In the genomic region with DNA sequence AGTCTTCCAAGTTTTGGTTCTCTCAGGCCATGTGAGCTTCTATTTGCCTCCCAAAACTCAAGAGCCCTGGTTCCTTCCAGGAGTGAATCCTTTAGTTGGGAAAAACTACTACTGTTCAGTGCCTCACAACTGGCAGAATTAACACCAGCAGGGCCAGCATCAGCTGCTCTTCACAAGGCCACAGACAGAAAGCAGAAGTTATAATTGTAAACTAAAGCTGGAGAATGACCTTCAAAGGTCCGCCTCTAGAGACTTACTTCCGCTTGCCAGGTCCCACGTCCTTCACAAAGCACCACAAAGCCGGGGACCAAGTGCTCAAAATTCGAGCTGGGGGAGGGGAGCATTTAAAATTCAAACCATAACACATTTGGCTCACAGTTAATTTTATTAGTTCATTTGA, we compare ENCODE assay signal across 22 mouse cellular contexts. TPM values are rescaled to one million over a fixed set of nuclear protein-coding genes. Genes with fewer than 3 reads are reported as not detected.
A peak's percentile ranks its signal among the peaks of the same experiment; 100 is the strongest.
DNase-seq lines count a peak whose midpoint lies in the region; ATAC-seq and TF ChIP-seq lines count a peak whose summit lies in the region.
"Had no signal": no experiment of that assay in that cellular context is flagged by ENCODE, and none has a peak within 500 bp of the region (broad histone marks: within the 10 kb centered on the region; RNA-seq: fewer than 3 reads in every experiment).

No protein-coding gene starts in this region.

- H3K9ac ChIP-seq in lung, embryonic 16.5 days (ENCODE audit: low read length): no peak overlapping the region
- H3K9ac ChIP-seq in CH12.LX (ENCODE audit: insufficient read depth, low read depth): peak overlapping the region; percentile 35
- H3K9ac ChIP-seq in forebrain, embryonic 11.5 days (ENCODE audit: low read length): no peak overlapping the region
- H3K9ac ChIP-seq: embryonic facial prominence, embryonic 12.5 days; forebrain, embryonic 12.5 days; limb, embryonic 15.5 days had no signal

- no peak for ATAC-seq in lung, embryonic 16.5 days (ENCODE audit: low read depth)
- ATAC-seq in megakaryocyte, adult 5-6 weeks (ENCODE audit: poor library complexity, severe bottlenecking): peak; percentile 85
- ATAC-seq in forebrain, embryonic 11.5 days (replicated peaks; ENCODE audit: low FRiP score): no peak
- ATAC-seq: hindbrain, embryonic 16.5 days had no signal

- dilution Hi-C loops in CH12.LX (cut with MboI; ENCODE audit: extremely low pct_ligation_motif_present, extremely low pct_unique_long_range_greater_than_20kb, low sequenced_read_pairs): no loop called here

- no peak for TF ChIP-seq CTCF in CH12.LX (conservative IDR thresholded peaks at IDR 0.05 in 1 of 2, IDR thresholded peaks at IDR 0.05 in 1 of 2; ENCODE audit: low read depth in 2 of 2, low read length in 2 of 2)

- no peaks in the 10 kb centered on the region for H3K9me3 ChIP-seq in lung, embryonic 16.5 days (ENCODE audit: control insufficient read depth, low read length)
- H3K9me3 ChIP-seq in CH12.LX (replicated peaks; ENCODE audit: low read length): no peaks in the 10 kb centered on the region
- H3K9me3 ChIP-seq in forebrain, embryonic 11.5 days (ENCODE audit: control insufficient read depth, low read length): no peaks in the 10 kb centered on the region
- H3K9me3 ChIP-seq: embryonic facial prominence, embryonic 12.5 days; forebrain, embryonic 12.5 days; limb, embryonic 15.5 days; megakaryocyte, embryonic 14.5 days had no signal

- TF ChIP-seq RAD21 in CH12.LX (IDR thresholded peaks at IDR 0.05; ENCODE audit: low read depth, low read length): no peak

- H3K4me3 ChIP-seq in lung, embryonic 16.5 days (ENCODE audit: low read length): no peak overlapping the region
- peak overlapping the region in 1 of 3 experiments; percentile 37 for H3K4me3 ChIP-seq in CH12.LX (replicated peaks in 1 of 3; ENCODE audit: low read depth in 2 of 3, low read length in 2 of 3, poor library complexity in 1 of 3)
- H3K4me3 ChIP-seq in forebrain, embryonic 11.5 days (ENCODE audit: low read depth, low read length): no peak overlapping the region
- H3K4me3 ChIP-seq: embryonic facial prominence, embryonic 12.5 days; forebrain, embryonic 12.5 days; limb, embryonic 15.5 days had no signal

- no peak overlapping the region for H3K4me2 ChIP-seq in lung, embryonic 16.5 days (ENCODE audit: low read depth, low read length)
- H3K4me2 ChIP-seq in CH12.LX (ENCODE audit: insufficient read depth, low read depth, poor library complexity, severe bottlenecking): peak overlapping the region; percentile 94
- no peak overlapping the region for H3K4me2 ChIP-seq in forebrain, embryonic 11.5 days (ENCODE audit: low read depth, low read length, severe bottlenecking)
- H3K4me2 ChIP-seq: embryonic facial prominence, embryonic 12.5 days; forebrain, embryonic 12.5 days; limb, embryonic 15.5 days had no signal

- no peak for DNase-seq in lung, postnatal 10 days
- DNase-seq in A20 (ENCODE audit: low read depth, low spot score) (peak; percentile 86), CH12.LX (ENCODE audit: extremely low read depth) (peak; percentile 61)
- no peak for DNase-seq in cerebellum, postnatal 10 days
- no peak for DNase-seq in left cerebral cortex, adult 11 months (ENCODE audit: low spot score)
- DNase-seq in forebrain, embryonic 11.5 days (ENCODE audit: low spot score): no peak
- DNase-seq: cerebellum, postnatal 14 days; heart, postnatal 10 days; right cerebral cortex, postnatal 14 days had no signal

- H3K79me2 ChIP-seq in CH12.LX (replicated peaks; ENCODE audit: control insufficient read depth, extremely low read depth, insufficient read depth, poor library complexity, severe bottlenecking): no peaks in the 10 kb centered on the region

- TF ChIP-seq EP300 in CH12.LX (IDR thresholded peaks at IDR 0.05; ENCODE audit: low read length): 0 out of 2 replicates have a peak, but pooled peaks have one; percentile 7

- peaks cover 10% of the 10 kb centered on the region for H3K4me1 ChIP-seq in lung, embryonic 16.5 days (replicated peaks; ENCODE audit: control insufficient read depth, insufficient read depth, low read length)
- H3K4me1 ChIP-seq in CH12.LX (ENCODE audit: control insufficient read depth in 1 of 2, insufficient read depth in 2 of 2): peaks cover 2 to 21% of the 10 kb centered on the region in 2 experiments; a peak in 3 of 4 replicates
- no peaks in the 10 kb centered on the region for H3K4me1 ChIP-seq in forebrain, embryonic 11.5 days (replicated peaks; ENCODE audit: control insufficient read depth, insufficient read depth, low read length)
- H3K4me1 ChIP-seq: embryonic facial prominence, embryonic 12.5 days; forebrain, embryonic 12.5 days; limb, embryonic 15.5 days had no signal

- in situ Hi-C loops in CH12.LX (cut with MboI; ENCODE audit: low pct_ligation_motif_present, low pct_unique_long_range_greater_than_20kb, low sequenced_read_pairs): no loop called here

- no peaks in the 10 kb centered on the region for H3K36me3 ChIP-seq in lung, embryonic 16.5 days (ENCODE audit: control insufficient read depth, insufficient read depth, low read length)
- no peaks in the 10 kb centered on the region for H3K36me3 ChIP-seq in CH12.LX (replicated peaks in 1 of 2; ENCODE audit: control insufficient read depth in 1 of 2, insufficient read depth in 1 of 2, low read length in 1 of 2)
- H3K36me3 ChIP-seq in forebrain, embryonic 11.5 days (ENCODE audit: control insufficient read depth, insufficient read depth, low read length): no peaks in the 10 kb centered on the region
- H3K36me3 ChIP-seq: embryonic facial prominence, embryonic 12.5 days; forebrain, embryonic 12.5 days; limb, embryonic 15.5 days had no signal

- no peaks in the 10 kb centered on the region for H3K27me3 ChIP-seq in lung, embryonic 16.5 days (ENCODE audit: control insufficient read depth, insufficient read depth, low read depth, low read length)
- no peaks in the 10 kb centered on the region for H3K27me3 ChIP-seq in CH12.LX (replicated peaks)
- H3K27me3 ChIP-seq in forebrain, embryonic 11.5 days (ENCODE audit: control insufficient read depth, insufficient read depth, low read length): no peaks in the 10 kb centered on the region
- H3K27me3 ChIP-seq: embryonic facial prominence, embryonic 12.5 days; forebrain, embryonic 12.5 days; limb, embryonic 15.5 days; megakaryocyte, embryonic 14.5 days had no signal

- WGBS in lung, embryonic 16.5 days: 44% methylated on average over 5 of the region's 5 CpGs
- 69% methylated on average over 5 of the region's 5 CpGs for WGBS in forebrain, embryonic 11.5 days

- peak overlapping the region; percentile 31; the same call in 1 of the 2 replicates for H3K27ac ChIP-seq in lung, embryonic 16.5 days (ENCODE audit: low read length)
- no peak overlapping the region for H3K27ac ChIP-seq in CH12.LX (ENCODE audit: insufficient read depth, low read depth)
- H3K27ac ChIP-seq in forebrain, embryonic 11.5 days (ENCODE audit: low read depth, low read length): no peak overlapping the region
- H3K27ac ChIP-seq: embryonic facial prominence, embryonic 12.5 days; forebrain, embryonic 12.5 days; limb, embryonic 15.5 days had no signal

- no peak for TF ChIP-seq POLR2A in CH12.LX (IDR thresholded peaks at IDR 0.05; ENCODE audit: low read depth, low read length)

TF ChIP-seq in CH12.LX, 34 proteins besides CTCF, POLR2A, EP300 and RAD21 (continues in another document):
- TF ChIP-seq NELFE (IDR thresholded peaks at IDR 0.05; ENCODE audit: low read depth, low read length) (peak; percentile 15; the same call in 1 of the 2 replicates), ELF1 (IDR thresholded peaks at IDR 0.05; ENCODE audit: low read depth, low read length) (peak; percentile 48), ZC3H11A (IDR thresholded peaks at IDR 0.05; ENCODE audit: low read depth, low read length) (no peak)

RNA-seq across cellular contexts. Expression of a gene that starts 0.6 kb away (rescaled TPM):
- polyA plus RNA-seq in lung, embryonic 16.5 days (2015; fragmentation: Nextera tagmentation; extraction: Ambion mirVana): 0.75 and 1.4 TPM in 2 replicates
- total RNA-seq in CH12.LX (2012; rRNA removed): 2.4 and 4.0 TPM in 2 replicates
- 3.0 and 6.6 TPM in 2 replicates for total RNA-seq in CH12.LX (2014; rRNA removed)
- polyA plus RNA-seq in CH12.LX (2012; ENCODE audit: insufficient read length, low read depth): 2.9 and 3.5 TPM in 2 replicates
- total RNA-seq in megakaryocyte, adult 5-6 weeks (2015): not detected in 2 replicates
- not detected in 2 replicates for total RNA-seq in megakaryocyte, adult 5-6 weeks (2017)
- not detected in 2 replicates for polyA plus RNA-seq in forebrain, embryonic 11.5 days (2014; fragmentation: Nextera tagmentation; extraction: Ambion mirVana)
- total RNA-seq: heart, adult 18-20 months; heart, postnatal 10 days; layer of hippocampus, adult 18-20 months; left cerebral cortex, postnatal 10 days had no signal
- polyA plus RNA-seq: brain, embryonic 14.5 days; embryonic facial prominence, embryonic 12.5 days; hindbrain, embryonic 16.5 days; neural tube, embryonic 14.5 days; urinary bladder, adult 2 months had no signal

RNA-seq across cellular contexts. Expression of a gene that starts 13.9 kb away (rescaled TPM):
- polyA plus RNA-seq in lung, embryonic 16.5 days (2015; fragmentation: Nextera tagmentation; extraction: Ambion mirVana): 0.10 and 0.26 TPM in 2 replicates
- total RNA-seq in CH12.LX (2012; rRNA removed) (0.13 TPM in 1 of 2 replicates, not detected in the other), CH12.LX (2014; rRNA removed) (0.14 and 0.67 TPM in 2 replicates)
- polyA plus RNA-seq in CH12.LX (2012; ENCODE audit: insufficient read length, low read depth): 0.33 TPM in 1 of 2 replicates, not detected in the other
- 0.71 and 1.3 TPM in 2 replicates for total RNA-seq in megakaryocyte, adult 5-6 weeks (2015)
- 0.04 TPM in 1 of 2 replicates, not detected in the other for total RNA-seq in megakaryocyte, adult 5-6 weeks (2017)
- polyA plus RNA-seq in forebrain, embryonic 11.5 days (2014; fragmentation: Nextera tagmentation; extraction: Ambion mirVana): 0.72 and 1.7 TPM in 2 replicates
- polyA plus RNA-seq: urinary bladder, adult 2 months had no signal

RNA-seq across cellular contexts. Expression of a gene that starts 26.7 kb away (rescaled TPM):
- polyA plus RNA-seq in lung, embryonic 16.5 days (2015; fragmentation: Nextera tagmentation; extraction: Ambion mirVana): not detected in 2 replicates
- total RNA-seq in CH12.LX (2012; rRNA removed) (not detected in 2 replicates), CH12.LX (2014; rRNA removed) (not detected in 2 replicates)
- polyA plus RNA-seq in CH12.LX (2012; ENCODE audit: insufficient read length, low read depth): not detected in 2 replicates
- not detected in 2 replicates for total RNA-seq in megakaryocyte, adult 5-6 weeks (2015)
- total RNA-seq in megakaryocyte, adult 5-6 weeks (2017): not detected in 2 replicates
- polyA plus RNA-seq in forebrain, embryonic 11.5 days (2014; fragmentation: Nextera tagmentation; extraction: Ambion mirVana): not detected in 2 replicates
- total RNA-seq: layer of hippocampus, adult 18-20 months; left cerebral cortex, postnatal 10 days had no signal
- polyA plus RNA-seq: brain, embryonic 14.5 days; embryonic facial prominence, embryonic 12.5 days; forebrain, embryonic 12.5 days; hindbrain, embryonic 16.5 days; limb, embryonic 15.5 days; neural tube, embryonic 14.5 days; urinary bladder, adult 2 months had no signal

RNA-seq across cellular contexts. Expression of a gene that starts 31.2 kb away (rescaled TPM):
- 148 and 160 TPM in 2 replicates for polyA plus RNA-seq in lung, embryonic 16.5 days (2015; fragmentation: Nextera tagmentation; extraction: Ambion mirVana)
- total RNA-seq in CH12.LX (2012; rRNA removed): 136 and 137 TPM in 2 replicates
- total RNA-seq in CH12.LX (2014; rRNA removed): 152 and 154 TPM in 2 replicates
- polyA plus RNA-seq in CH12.LX (2012; ENCODE audit: insufficient read length, low read depth): 98.4 and 149 TPM in 2 replicates
- 86.7 and 96.5 TPM in 2 replicates for total RNA-seq in megakaryocyte, adult 5-6 weeks (2015)
- total RNA-seq in megakaryocyte, adult 5-6 weeks (2017): 27.8 and 31.4 TPM in 2 replicates
- 133 and 153 TPM in 2 replicates for polyA plus RNA-seq in forebrain, embryonic 11.5 days (2014; fragmentation: Nextera tagmentation; extraction: Ambion mirVana)

RNA-seq across cellular contexts. Expression of a gene that starts 33.3 kb away (rescaled TPM):
- 49.6 and 58.2 TPM in 2 replicates for polyA plus RNA-seq in lung, embryonic 16.5 days (2015; fragmentation: Nextera tagmentation; extraction: Ambion mirVana)
- total RNA-seq in CH12.LX (2012; rRNA removed) (45.6 and 47.7 TPM in 2 replicates), CH12.LX (2014; rRNA removed) (32.3 and 38.5 TPM in 2 replicates)
- 50.9 and 52.8 TPM in 2 replicates for polyA plus RNA-seq in CH12.LX (2012; ENCODE audit: insufficient read length, low read depth)
- total RNA-seq in megakaryocyte, adult 5-6 weeks (2015): 22.4 and 22.9 TPM in 2 replicates
- 17.0 and 18.7 TPM in 2 replicates for total RNA-seq in megakaryocyte, adult 5-6 weeks (2017)
- polyA plus RNA-seq in forebrain, embryonic 11.5 days (2014; fragmentation: Nextera tagmentation; extraction: Ambion mirVana): 68.9 and 76.6 TPM in 2 replicates

Comparison
In these comparisons a context has a peak if more than half of its experiments do, and no peak if none do; other contexts are left out.
1. DNase-seq: peak in A20 (single experiment) and CH12.LX (single experiment); none in lung, postnatal 10 days (single experiment), cerebellum, postnatal 10 days (0 of 2), left cerebral cortex, adult 11 months (single experiment) and forebrain, embryonic 11.5 days (single experiment).